Mouse (Mus musculus): ENCODE measurements around the gene Iba57. TPM values are rescaled to one million over a fixed set of nuclear protein-coding genes. Genes with fewer than 3 reads are reported as not detected.

The Iba57 gene
- total RNA-seq, 4 experiments from 2014 or later, result 19.3 to 23.3 (median 21.1) TPM

DNA sequence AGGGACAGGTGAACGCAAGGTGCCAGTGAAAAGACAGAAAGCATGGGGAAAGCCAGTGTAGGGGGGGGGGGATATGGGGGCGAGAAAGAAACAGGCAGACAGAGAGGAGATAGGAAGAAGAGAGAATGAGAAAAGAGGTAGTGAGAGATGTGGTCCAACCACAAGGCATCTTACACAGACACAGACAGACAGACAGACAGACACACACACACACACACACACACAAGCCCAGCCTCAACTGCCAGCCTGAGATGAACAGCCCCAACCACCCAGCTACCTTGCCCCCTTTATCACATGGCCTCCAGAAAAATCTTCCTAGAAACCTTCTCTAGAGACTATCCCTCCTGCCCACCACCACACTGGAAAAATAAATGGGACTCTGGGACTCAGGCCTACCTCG lies 31.5 kb downstream of the Iba57 start:
- DNase-seq, result no peak

GRCm38 (mm10) chr11:59131348-59131919 lies 32.1 kb downstream of the Iba57 start:
- DNase-seq, result no peak

- no peak for DNase-seq
These were observed 32.8 kb downstream of the Iba57 start for GRCm38 (mm10) chr11:59130782-59131181.

GRCm38 (mm10) chr11:59105945-59106344 lies 57.6 kb downstream of the Iba57 start:
- DNase-seq, result no peak

Other genes with a start within 250 kb of the Iba57 start
- gene Btnl10, start 245.8 kb downstream of the Iba57 start, total RNA-seq (2022), result not detected
- gene Rnf187, start 224.8 kb downstream of the Iba57 start, total RNA-seq (2022), result 100 to 1,000 TPM; 179 to 200 (median 190) TPM
- 10 to 100 TPM in 2 of 4 experiments, 1 to 10 TPM in 2; 3.3 to 12.2 (median 7.8) TPM for gene Hist3h2ba, start 214.8 kb downstream of the Iba57 start, total RNA-seq (2022)
- gene Hist3h2a, start 209.1 kb downstream of the Iba57 start, total RNA-seq (2022), result 10 to 100 TPM; 18.8 to 28.5 (median 26.2) TPM
- gene Trim17, start 209.1 kb downstream of the Iba57 start, total RNA-seq (2022), result under 1 TPM; 0.21 to 0.59 (median 0.46) TPM
- 10 to 100 TPM; 23.2 to 38.7 (median 31.3) TPM for gene Trim11, start 185.6 kb downstream of the Iba57 start, total RNA-seq (2022)
- 1 to 10 TPM; 1.5 to 2.2 (median 1.6) TPM for gene Obscn, start 27.3 kb downstream of the Iba57 start, total RNA-seq (2022)
- gene Gjc2, start 19.5 kb upstream of the Iba57 start, total RNA-seq (2022), result 1 to 10 TPM in 2 of 4 experiments, under 1 TPM in 2; 0.66 to 1.4 (median 1.2) TPM
- 10 to 100 TPM; 67.1 to 80.4 (median 72.1) TPM for gene Guk1, start 28.5 kb upstream of the Iba57 start, total RNA-seq (2022)
- gene Mrpl55, start 38.7 kb upstream of the Iba57 start, total RNA-seq (2022), result 10 to 100 TPM; 46.0 to 53.6 (median 47.1) TPM
- 10 to 100 TPM; 25.8 to 31.2 (median 29.6) TPM for gene 2310033P09Rik, start 44.6 kb upstream of the Iba57 start, total RNA-seq (2022)
- gene Arf1, start 64.5 kb upstream of the Iba57 start, total RNA-seq (2022), result 100 to 1,000 TPM; 408 to 506 (median 446) TPM
- gene Wnt3a, start 127.0 kb upstream of the Iba57 start, total RNA-seq (2022), result not detected
- gene Wnt9a, start 143.2 kb upstream of the Iba57 start, total RNA-seq (2022), result 1 to 10 TPM; 1.2 to 1.5 (median 1.5) TPM
- gene Prss38, start 211.9 kb upstream of the Iba57 start, total RNA-seq (2022), result not detected